Mouse (Mus musculus) CD4-positive, CD25-positive, alpha-beta regulatory T cell, adult 4 months (primary cell): ENCODE measurements around the gene Rab44. TPM values are rescaled to one million over a fixed set of nuclear protein-coding genes. Genes with fewer than 3 reads are reported as not detected.

Source experiments
- ATAC-seq: one replicate; pipeline ENCODE4 v1.8.0; 2017
- polyA plus RNA-seq, 2 experiments: library from polyadenylated mRNA; unstranded; fragments of 100-300 nt; shearing (Covaris generic); gene quantifications; one replicate each; pipeline ENCODE4 v1.2.1; 2017

The Rab44 gene
- polyA plus RNA-seq, 2 experiments from 2014 or later = not detected

- ATAC-seq = no peak
These were observed 55.2 kb downstream of the Rab44 start for GRCm38 (mm10) chr17:29168996-29169601.

- no peak for ATAC-seq
These were observed 56.6 kb downstream of the Rab44 start for GRCm38 (mm10) chr17:29170431-29171000.

- peak; percentile 72 for ATAC-seq
These were observed 57.2 kb downstream of the Rab44 start for GRCm38 (mm10) chr17:29171001-29171772.

GRCm38 (mm10) chr17:29172062-29172461 is 58.1 kb downstream of the Rab44 start:
- ATAC-seq = peak; percentile 82

GRCm38 (mm10) chr17:29173165-29173564 is 59.2 kb downstream of the Rab44 start:
- no peak for ATAC-seq

GRCm38 (mm10) chr17:29175693-29176092 is 61.7 kb downstream of the Rab44 start:
- ATAC-seq = no peak

- ATAC-seq = no peak
These were observed 62.7 kb downstream of the Rab44 start for GRCm38 (mm10) chr17:29176391-29177267.

GRCm38 (mm10) chr17:29178503-29179059 is 64.6 kb downstream of the Rab44 start:
- ATAC-seq = no peak

GRCm38 (mm10) chr17:29179917-29180316 is 66.0 kb downstream of the Rab44 start:
- ATAC-seq = no peak

GRCm38 (mm10) chr17:29180406-29181127 is 66.6 kb downstream of the Rab44 start:
- ATAC-seq = no peak

- ATAC-seq = no peak
These were observed 67.8 kb downstream of the Rab44 start for GRCm38 (mm10) chr17:29181751-29182150.

- no peak for ATAC-seq
These were observed 69.2 kb downstream of the Rab44 start for GRCm38 (mm10) chr17:29183162-29183561.

- ATAC-seq = no peak
These were observed 71.6 kb downstream of the Rab44 start for GRCm38 (mm10) chr17:29185376-29186046.

GRCm38 (mm10) chr17:29186989-29187859 is 73.3 kb downstream of the Rab44 start:
- ATAC-seq = no peak

GRCm38 (mm10) chr17:29188989-29189388 is 75.0 kb downstream of the Rab44 start:
- ATAC-seq = no peak

GRCm38 (mm10) chr17:29195579-29195978 is 81.6 kb downstream of the Rab44 start:
- ATAC-seq = no peak
